Mouse (Mus musculus) ES-Bruce4 (cell line): Measurements from ENCODE around the gene Ndufa11.

Experiments
- CTCF ChIP-seq: IDR thresholded peaks from one replicate; pipeline ENCODE4 v1.8.1; 2011; ENCODE audit warnings: low read depth, low read length
- EP300 ChIP-seq: IDR thresholded peaks from 2 replicates; pipeline ENCODE4 v1.6.1; 2011; ENCODE audit warnings: low read depth, low read length; ENCODE audit not compliant: insufficient read depth
- POLR2A ChIP-seq: IDR thresholded peaks from one replicate; pipeline ENCODE4 v1.8.1; 2011; ENCODE audit warnings: low read length; ENCODE audit not compliant: insufficient read depth

- TF ChIP-seq CTCF (no peak), EP300 (no peak), POLR2A (peak; percentile 55)
These were observed 44.4 kb downstream of the Ndufa11 start for GRCm38 (mm10) chr17:56761991-56762410.
